Mouse (Mus musculus) C3H10T1/2 (cell line): ENCODE measurements around the gene Tas2r107. TPM values are rescaled to one million over a fixed set of nuclear protein-coding genes. Genes with fewer than 3 reads are reported as not detected.

ENCODE experiments used
- polyA plus RNA-seq, 2 experiments: library from polyadenylated mRNA; unstranded; fragments of >200 nt; fragmentation: generic; extraction: Trizol; gene quantifications; one replicate each; pipeline ENCODE4 v1.2.1; 2012; ENCODE audit warnings: missing spikeins in 2 of 2

Tas2r107 gene
- polyA plus RNA-seq, result not detected

DNA sequence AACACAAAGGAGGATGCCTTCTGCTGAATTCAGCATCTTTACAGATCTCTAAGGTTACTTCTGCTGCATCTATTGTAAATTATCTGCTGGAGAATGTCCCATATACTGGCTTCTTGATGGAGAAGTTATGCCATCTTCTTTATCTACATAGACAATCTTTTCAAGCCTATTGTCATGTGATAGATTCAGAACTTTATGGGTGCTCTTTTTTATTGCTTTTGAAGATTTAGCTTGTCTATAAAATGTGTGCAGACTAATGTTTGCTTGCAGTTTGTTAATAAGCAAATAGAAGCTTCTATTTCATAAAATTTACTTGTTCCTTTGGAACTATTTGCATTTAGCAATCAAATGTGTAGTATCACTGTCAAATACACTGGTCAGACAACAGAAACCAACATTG is at the start of gene Tas2r107:
TSS of gene Tas2r107 (minus strand) at position 101 of the 400 bp plus-strand sequence.

DNA sequence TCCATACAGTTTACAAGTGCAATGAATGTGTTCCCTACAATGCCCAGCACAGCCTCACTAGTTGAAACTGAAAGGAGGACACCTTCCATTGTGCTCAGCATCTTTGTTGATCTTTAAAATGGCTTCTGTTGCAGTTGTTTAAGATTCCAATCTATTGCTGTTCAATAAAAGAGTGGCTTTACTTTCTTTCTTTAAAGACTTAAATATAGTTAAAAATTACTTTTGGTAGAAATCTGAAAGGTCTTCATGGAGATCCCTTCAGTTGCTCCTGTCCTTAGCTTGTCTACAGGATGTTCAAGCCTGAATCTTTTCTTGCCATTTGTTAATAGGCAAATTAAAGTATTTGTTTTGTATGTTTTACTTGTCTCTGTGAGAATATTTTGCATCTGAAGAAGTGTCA is 30.0 kb upstream of the Tas2r107 start, which contains the start of gene Tas2r114:
TSS of gene Tas2r114 (minus strand) at position 101 of the 400 bp plus-strand sequence.

DNA sequence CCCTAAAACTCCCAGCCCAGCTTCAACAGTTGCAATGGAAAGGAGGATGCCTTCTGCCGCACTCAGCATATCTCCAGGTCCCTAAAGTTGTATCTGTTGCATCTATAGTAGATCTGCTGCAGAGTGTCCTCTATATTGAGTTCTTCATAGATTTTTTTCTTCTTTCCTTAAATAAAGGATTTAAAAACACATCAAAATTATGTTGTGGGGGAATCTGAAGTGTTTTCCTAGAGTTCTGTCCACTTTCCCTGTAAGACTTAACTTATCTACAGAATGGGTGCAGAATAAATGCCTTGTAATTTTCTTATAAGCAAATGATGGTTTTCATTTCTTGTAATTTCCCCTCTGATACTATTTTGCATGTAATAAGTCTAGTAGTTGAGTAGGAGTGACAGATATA is 27.4 kb upstream of the Tas2r107 start, which contains the start of gene Tas2r105:
TSS of gene Tas2r105 (minus strand) at position 101 of the 400 bp plus-strand sequence.

DNA sequence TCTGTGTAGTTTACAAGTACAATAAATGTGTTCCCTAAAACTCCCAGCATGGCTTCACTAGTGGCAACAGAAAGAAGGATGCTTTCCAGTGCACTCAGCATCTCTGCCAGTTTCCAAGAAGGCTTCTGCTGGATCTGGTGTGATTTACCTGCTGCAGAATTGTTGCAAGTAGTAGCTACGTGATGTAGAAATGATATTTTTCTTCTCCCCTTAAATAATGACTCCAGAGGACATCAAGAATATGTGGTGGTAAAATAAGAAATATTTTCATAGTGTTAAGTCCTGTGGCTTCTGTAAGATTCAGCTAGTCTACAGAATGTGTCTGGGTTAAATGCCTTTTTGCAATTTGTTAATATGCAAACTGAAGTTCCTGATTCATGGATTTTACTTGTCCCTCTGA is 25.7 kb upstream of the Tas2r107 start, which contains the start of gene Tas2r104:
TSS of gene Tas2r104 (minus strand) at position 101 of the 400 bp plus-strand sequence.

DNA sequence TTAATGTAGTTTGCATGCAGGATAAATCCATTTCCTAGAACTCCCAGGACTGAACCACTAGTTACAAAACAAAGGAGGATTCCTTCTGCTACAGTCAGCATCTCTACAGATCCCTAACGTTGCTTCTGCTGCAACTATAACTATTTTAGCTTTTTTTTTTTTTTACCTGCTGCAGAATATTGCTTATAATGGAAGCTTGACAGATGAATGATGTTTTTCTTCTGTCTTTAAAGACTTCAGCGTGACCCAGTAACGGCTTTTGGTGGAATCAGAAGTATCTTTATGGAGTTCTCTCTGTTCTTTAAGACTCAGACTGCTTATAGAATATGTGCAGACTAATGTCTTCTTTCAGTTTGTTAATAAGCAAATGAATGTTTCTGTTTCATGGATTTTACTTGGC is 18.8 kb upstream of the Tas2r107 start, which contains the start of gene Tas2r106:
TSS of gene Tas2r106 (minus strand) at position 101 of the 400 bp plus-strand sequence.

DNA sequence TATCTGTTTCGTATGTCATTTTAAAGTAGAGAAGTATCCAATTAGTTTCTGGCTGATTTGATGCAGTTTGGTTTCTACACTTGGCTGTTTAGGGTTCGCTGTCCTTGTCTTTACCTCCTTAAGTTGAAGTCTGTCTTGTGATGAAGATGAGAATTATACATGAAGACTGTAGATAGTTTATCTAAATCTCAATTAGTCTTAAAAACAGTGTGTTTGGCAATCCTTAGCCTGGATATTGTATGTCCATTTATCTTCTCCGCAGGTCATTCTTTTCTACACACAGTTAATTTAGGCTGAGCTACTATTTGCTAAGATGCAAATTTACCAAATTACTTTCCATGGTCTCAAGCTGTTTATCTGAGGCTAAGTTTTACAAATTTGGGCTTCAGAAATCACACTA is 29.1 kb downstream of the Tas2r107 start, which contains the start of gene Tas2r130:
TSS of gene Tas2r130 (minus strand) at position 101 of the 400 bp plus-strand sequence.

Other genes with a start within 250 kb of the Tas2r107 start
- gene 5430401F13Rik, start 173.7 kb downstream of the Tas2r107 start, polyA plus RNA-seq, result not detected
- not detected for gene Gm6619, start 173.7 kb downstream of the Tas2r107 start, polyA plus RNA-seq
- not detected for gene Tas2r130, start 29.2 kb downstream of the Tas2r107 start, polyA plus RNA-seq
- not detected for gene Tas2r106, start 18.7 kb upstream of the Tas2r107 start, polyA plus RNA-seq
- not detected for gene Tas2r104, start 25.6 kb upstream of the Tas2r107 start, polyA plus RNA-seq
- gene Tas2r105, start 27.3 kb upstream of the Tas2r107 start, polyA plus RNA-seq, result not detected
- not detected for gene Tas2r114, start 29.9 kb upstream of the Tas2r107 start, polyA plus RNA-seq